Mouse (Mus musculus): ENCODE data around the gene Serinc5.
A peak's percentile ranks its signal among the peaks of the same experiment; 100 is the strongest.

- peak; percentile 27 for TF ChIP-seq CTCF (IDR thresholded peaks at IDR 0.05; ENCODE audit: low read depth, low read length)
- no peak for TF ChIP-seq POLR2A (IDR thresholded peaks at IDR 0.05; ENCODE audit: insufficient read depth, low read length)
These were observed 30.5 kb upstream of the Serinc5 start for GRCm38 (mm10) chr13:92580220-92581043.
